Mouse (Mus musculus): ENCODE measurements around the gene Tmprss7. TPM values are rescaled to one million over a fixed set of nuclear protein-coding genes. Genes with fewer than 3 reads are reported as not detected.

The Tmprss7 gene
- under 1 TPM in 1 of 2 experiments, not detected in 1; 0.02 TPM for polyA plus RNA-seq (2012; fragmentation: generic; extraction: Trizol)

GRCm38 (mm10) chr16:45693558-45693957, at the start of gene Tmprss7:
TSS of gene Tmprss7 (minus strand) at chr16:45693658.

GRCm38 (mm10) chr16:45742615-45743476, 49.4 kb upstream of the Tmprss7 start, which contains the start of gene Abhd10:
TSS of gene Abhd10 (minus strand) at chr16:45742955.

GRCm38 (mm10) chr16:45724061-45724741, 30.7 kb upstream of the Tmprss7 start, which contains the start of gene Tagln3:
TSS of gene Tagln3 (minus strand) at chr16:45724608.

GRCm38 (mm10) chr16:45653934-45654332, 39.5 kb downstream of the Tmprss7 start, which contains the start of gene BC016579:
TSS of gene BC016579 (minus strand) at chr16:45654068.

GRCm38 (mm10) chr16:45610267-45610666, 83.2 kb downstream of the Tmprss7 start, which contains the start of gene Gcsam:
TSS of gene Gcsam (plus strand) at chr16:45610380.

Other genes with a start within 250 kb of the Tmprss7 start
- gene Gm609, start 200.7 kb downstream of the Tmprss7 start, polyA plus RNA-seq (2012; fragmentation: generic; extraction: Trizol): under 1 TPM in 1 of 2 experiments, not detected in 1; 0.01 TPM
- gene Gm17783, start 161.6 kb downstream of the Tmprss7 start, polyA plus RNA-seq (2012; fragmentation: generic; extraction: Trizol): not detected
- gene Slc9c1, start 158.3 kb downstream of the Tmprss7 start, polyA plus RNA-seq (2012; fragmentation: generic; extraction: Trizol): not detected
- not detected for gene Gcsam, start 83.3 kb downstream of the Tmprss7 start, polyA plus RNA-seq (2012; fragmentation: generic; extraction: Trizol)
- gene BC016579, start 39.6 kb downstream of the Tmprss7 start, polyA plus RNA-seq (2012; fragmentation: generic; extraction: Trizol): not detected
- under 1 TPM in 1 of 2 experiments, not detected in 1; 0.35 TPM for gene Tagln3, start 30.9 kb upstream of the Tmprss7 start, polyA plus RNA-seq (2012; fragmentation: generic; extraction: Trizol)
- gene Abhd10, start 49.3 kb upstream of the Tmprss7 start, polyA plus RNA-seq (2012; fragmentation: generic; extraction: Trizol): 1 to 10 TPM; 2.1 to 6.1 TPM

Measured in C3H10T1/2 (cell line).